Mouse (Mus musculus): ENCODE measurements around the gene Ctcf.

The Ctcf gene

GRCm38 (mm10) chr8:105648929-105649328 is 12.6 kb downstream of the Ctcf start:
- DNase-seq (ENCODE audit: low read depth), result peak; percentile 34

- no peak for DNase-seq (ENCODE audit: low read depth)
Observed at GRCm38 (mm10) chr8:105657641-105658040, 21.3 kb downstream of the Ctcf start.

- DNase-seq (ENCODE audit: low read depth), result peak; percentile 53
Observed at GRCm38 (mm10) chr8:105661167-105661566, 24.8 kb downstream of the Ctcf start.

- peak; percentile 23 for DNase-seq (ENCODE audit: low read depth)
Observed at GRCm38 (mm10) chr8:105677891-105678290, 41.5 kb downstream of the Ctcf start.

GRCm38 (mm10) chr8:105685325-105685724 is 49.0 kb downstream of the Ctcf start:
- no peak for DNase-seq (ENCODE audit: low read depth)

- peak; percentile 66 for DNase-seq (ENCODE audit: low read depth)
Observed at GRCm38 (mm10) chr8:105685796-105686308, 49.5 kb downstream of the Ctcf start, which contains the start of gene Carmil2. Gene Carmil2, plus strand, starts transcription at chr8:105686274.

- no peak for DNase-seq (ENCODE audit: low read depth)
Observed at GRCm38 (mm10) chr8:105686551-105686950, 50.2 kb downstream of the Ctcf start.

GRCm38 (mm10) chr8:105687512-105687911 is 51.1 kb downstream of the Ctcf start:
- DNase-seq (ENCODE audit: low read depth), result no peak

GRCm38 (mm10) chr8:105688242-105688752 is 51.9 kb downstream of the Ctcf start:
- DNase-seq (ENCODE audit: low read depth), result peak; percentile 16

GRCm38 (mm10) chr8:105689256-105689982 is 53.1 kb downstream of the Ctcf start:
- DNase-seq (ENCODE audit: low read depth), result no peak

- no peak for DNase-seq (ENCODE audit: low read depth)
Observed at GRCm38 (mm10) chr8:105689983-105690360, 53.6 kb downstream of the Ctcf start.

- peak; percentile 32 for DNase-seq (ENCODE audit: low read depth)
Observed at GRCm38 (mm10) chr8:105690978-105691377, 54.6 kb downstream of the Ctcf start.

- DNase-seq (ENCODE audit: low read depth), result no peak
Observed at GRCm38 (mm10) chr8:105692449-105693182, 56.2 kb downstream of the Ctcf start.

- DNase-seq (ENCODE audit: low read depth), result no peak
Observed at GRCm38 (mm10) chr8:105693648-105694047, 57.3 kb downstream of the Ctcf start.

- no peak for DNase-seq (ENCODE audit: low read depth)
Observed at GRCm38 (mm10) chr8:105694051-105694799, 57.9 kb downstream of the Ctcf start.

GRCm38 (mm10) chr8:105695080-105695780 is 58.9 kb downstream of the Ctcf start:
- no peak for DNase-seq (ENCODE audit: low read depth)

- DNase-seq (ENCODE audit: low read depth), result no peak
Observed at GRCm38 (mm10) chr8:105697196-105697780, 60.9 kb downstream of the Ctcf start.

- DNase-seq (ENCODE audit: low read depth), result no peak
Observed at GRCm38 (mm10) chr8:105698734-105699133, 62.4 kb downstream of the Ctcf start.

- no peak for DNase-seq (ENCODE audit: low read depth)
Observed at GRCm38 (mm10) chr8:105699488-105700215, 63.3 kb downstream of the Ctcf start.

- DNase-seq (ENCODE audit: low read depth), result peak; percentile 79
Observed at GRCm38 (mm10) chr8:105700566-105700965, 64.2 kb downstream of the Ctcf start.
